In genomic region chr17:12767294-12767852, GRCm38 (mm10) we compare ENCODE assay signal across 8 mouse cellular contexts. TPM values are rescaled to one million over a fixed set of nuclear protein-coding genes. Genes with fewer than 3 reads are reported as not detected.
A peak's percentile ranks its signal among the peaks of the same experiment; 100 is the strongest.
DNase-seq lines count a peak whose midpoint lies in the region; ATAC-seq and TF ChIP-seq lines count a peak whose summit lies in the region.

No protein-coding gene starts in this region.

- no peak for DNase-seq in heart, adult 8-10 months (ENCODE audit: low spot score)
- DNase-seq in limb, embryonic 11.5 days (ENCODE audit: low spot score): no peak
- no peak for DNase-seq in stomach, postnatal 0 days (ENCODE audit: low spot score)
- no peak for DNase-seq in cerebellum, adult 11-12 months

- H3K36me3 ChIP-seq in heart, embryonic 11.5 days (ENCODE audit: control insufficient read depth, insufficient read depth, low read length): peaks cover 38% of the 10 kb centered on the region
- H3K36me3 ChIP-seq in midbrain, embryonic 13.5 days: no peaks in the 10 kb centered on the region
- H3K36me3 ChIP-seq in midbrain, embryonic 15.5 days (replicated peaks): 0 out of 2 replicates have a peak, but pooled peaks cover 3% of the 10 kb centered on the region
- peaks cover 4% of the 10 kb centered on the region for H3K36me3 ChIP-seq in limb, embryonic 11.5 days (ENCODE audit: control insufficient read depth, insufficient read depth, low read length)
- H3K36me3 ChIP-seq in stomach, postnatal 0 days (ENCODE audit: control insufficient read depth, insufficient read depth, low read length): peaks cover 2% of the 10 kb centered on the region; the same call in 1 of the 2 replicates

- H3K4me3 ChIP-seq in heart, embryonic 11.5 days (ENCODE audit: low read depth, low read length): peak overlapping the region; percentile 75
- no peak overlapping the region; the same call in 1 of the 2 replicates for H3K4me3 ChIP-seq in midbrain, embryonic 13.5 days (replicated peaks)
- no peak overlapping the region for H3K4me3 ChIP-seq in midbrain, embryonic 15.5 days
- H3K4me3 ChIP-seq in limb, embryonic 11.5 days (ENCODE audit: low read depth, low read length): peak overlapping the region; percentile 69
- H3K4me3 ChIP-seq in stomach, postnatal 0 days (ENCODE audit: low read depth, low read length): peak overlapping the region; percentile 63

- 54% methylated on average over 6 of the region's 6 CpGs for WGBS in heart, embryonic 11.5 days (ENCODE audit: insufficient replicate concordance)
- 91% methylated on average over 6 of the region's 6 CpGs for WGBS in midbrain, embryonic 13.5 days
- 92% methylated on average over 6 of the region's 6 CpGs for WGBS in midbrain, embryonic 15.5 days
- 68% methylated on average over 6 of the region's 6 CpGs for WGBS in limb, embryonic 11.5 days
- WGBS in stomach, postnatal 0 days: 58% methylated on average over 6 of the region's 6 CpGs

- no peak for ATAC-seq in heart, embryonic 11.5 days (replicated peaks; ENCODE audit: insufficient number of reproducible peaks, low FRiP score, low TSS enrichment)
- ATAC-seq in midbrain, embryonic 13.5 days: no peak
- ATAC-seq in midbrain, embryonic 15.5 days (replicated peaks): no peak
- no peak for ATAC-seq in limb, embryonic 11.5 days (ENCODE audit: insufficient number of reproducible peaks, low FRiP score, low TSS enrichment, low read depth)
- ATAC-seq in stomach, postnatal 0 days (ENCODE audit: low FRiP score, low TSS enrichment): no peak
- ATAC-seq in cerebellum, adult (ENCODE audit: insufficient number of reproducible peaks, low FRiP score, low TSS enrichment): no peak

- H3K4me2 ChIP-seq in heart, embryonic 11.5 days: peak overlapping the region; percentile 69
- H3K4me2 ChIP-seq in midbrain, embryonic 13.5 days (replicated peaks): 0 out of 2 replicates have a peak overlapping the region, but pooled peaks have one; percentile 2
- H3K4me2 ChIP-seq in midbrain, embryonic 15.5 days: no peak overlapping the region
- H3K4me2 ChIP-seq in limb, embryonic 11.5 days (ENCODE audit: low read depth, severe bottlenecking): peak overlapping the region; percentile 57
- peak overlapping the region; percentile 59 for H3K4me2 ChIP-seq in stomach, postnatal 0 days (replicated peaks; ENCODE audit: low read depth)

- TF ChIP-seq CTCF in stomach, postnatal 0 days (IDR thresholded peaks at IDR 0.05; ENCODE audit: low read depth): no peak

- H3K4me1 ChIP-seq in heart, embryonic 11.5 days (ENCODE audit: control insufficient read depth, insufficient read depth, low read length): peaks cover 26% of the 10 kb centered on the region
- peaks cover 31% of the 10 kb centered on the region for H3K4me1 ChIP-seq in midbrain, embryonic 13.5 days (replicated peaks)
- H3K4me1 ChIP-seq in midbrain, embryonic 15.5 days: peaks cover 33% of the 10 kb centered on the region
- peaks cover 17% of the 10 kb centered on the region; the same call in 1 of the 2 replicates for H3K4me1 ChIP-seq in limb, embryonic 11.5 days (ENCODE audit: control insufficient read depth, insufficient read depth, low read length)
- H3K4me1 ChIP-seq in stomach, postnatal 0 days (replicated peaks; ENCODE audit: control insufficient read depth, insufficient read depth): no peaks in the 10 kb centered on the region; the same call in 1 of the 2 replicates

- TF ChIP-seq EP300 in stomach, postnatal 0 days (optimal IDR thresholded peaks at IDR 0.05): no peak

- H3K27ac ChIP-seq in heart, embryonic 11.5 days (ENCODE audit: low read depth, low read length): peak overlapping the region; percentile 98
- H3K27ac ChIP-seq in midbrain, embryonic 13.5 days: no peak overlapping the region
- no peak overlapping the region for H3K27ac ChIP-seq in midbrain, embryonic 15.5 days
- H3K27ac ChIP-seq in limb, embryonic 11.5 days (replicated peaks; ENCODE audit: low read depth, low read length): peak overlapping the region; percentile 54; the same call in 1 of the 2 replicates
- peak overlapping the region; percentile 35; the same call in 1 of the 2 replicates for H3K27ac ChIP-seq in stomach, postnatal 0 days (replicated peaks)

- H3K9ac ChIP-seq in heart, embryonic 11.5 days (ENCODE audit: low read depth, low read length): peak overlapping the region; percentile 96
- no peak overlapping the region for H3K9ac ChIP-seq in midbrain, embryonic 13.5 days (replicated peaks)
- H3K9ac ChIP-seq in midbrain, embryonic 15.5 days: no peak overlapping the region
- H3K9ac ChIP-seq in limb, embryonic 11.5 days (ENCODE audit: low read length): no peak overlapping the region
- H3K9ac ChIP-seq in stomach, postnatal 0 days (ENCODE audit: low read length): 0 out of 2 replicates have a peak overlapping the region, but pooled peaks have one; percentile 18

- H3K9me3 ChIP-seq in heart, embryonic 11.5 days (replicated peaks; ENCODE audit: control insufficient read depth, low read length): no peaks in the 10 kb centered on the region
- no peaks in the 10 kb centered on the region for H3K9me3 ChIP-seq in midbrain, embryonic 13.5 days
- H3K9me3 ChIP-seq in midbrain, embryonic 15.5 days: no peaks in the 10 kb centered on the region
- no peaks in the 10 kb centered on the region for H3K9me3 ChIP-seq in limb, embryonic 11.5 days (ENCODE audit: control insufficient read depth, low read length)
- 0 out of 2 replicates have a peak, but pooled peaks cover 2% of the 10 kb centered on the region for H3K9me3 ChIP-seq in stomach, postnatal 0 days (ENCODE audit: control insufficient read depth, low read length)

- no peaks in the 10 kb centered on the region for H3K27me3 ChIP-seq in heart, embryonic 11.5 days (ENCODE audit: control insufficient read depth, insufficient read depth, low read length)
- H3K27me3 ChIP-seq in midbrain, embryonic 13.5 days: peaks cover 10% of the 10 kb centered on the region; the same call in 1 of the 2 replicates
- no peaks in the 10 kb centered on the region for H3K27me3 ChIP-seq in midbrain, embryonic 15.5 days (replicated peaks)
- H3K27me3 ChIP-seq in limb, embryonic 11.5 days (ENCODE audit: control insufficient read depth, insufficient read depth, low read length): no peaks in the 10 kb centered on the region
- H3K27me3 ChIP-seq in stomach, postnatal 0 days (ENCODE audit: control insufficient read depth, insufficient read depth, low read length): no peaks in the 10 kb centered on the region

RNA-seq across cellular contexts. Expression of gene Igf2r, which starts 2.1 kb away (rescaled TPM):
- polyA plus RNA-seq in heart, embryonic 11.5 days (2014; fragmentation: Nextera tagmentation; extraction: Ambion mirVana): 199 and 238 TPM in 2 replicates
- total RNA-seq in heart, adult 8-10 months (2022): 100 to 1,000 TPM; 103 to 124 (median 118) TPM
- 11.0 and 11.2 TPM in 2 replicates for polyA plus RNA-seq in midbrain, embryonic 13.5 days (2015; fragmentation: Nextera tagmentation; extraction: Ambion mirVana)
- polyA plus RNA-seq in midbrain, embryonic 15.5 days (2015; fragmentation: Nextera tagmentation; extraction: Ambion mirVana): 10.8 and 11.2 TPM in 2 replicates
- 28.0 and 31.5 TPM in 2 replicates for polyA plus RNA-seq in limb, embryonic 11.5 days (2014; fragmentation: Nextera tagmentation; extraction: Ambion mirVana)
- 9.4 and 9.6 TPM in 2 replicates for polyA plus RNA-seq in stomach, postnatal 0 days (2015; fragmentation: Nextera tagmentation; extraction: Ambion mirVana)

Comparison
In these comparisons a context has a peak if more than half of its experiments do, and no peak if none do; other contexts are left out.
1. H3K27ac ChIP-seq: peak in heart, embryonic 11.5 days (single experiment), limb, embryonic 11.5 days (single experiment) and stomach, postnatal 0 days (single experiment); none in midbrain, embryonic 13.5 days (single experiment) and midbrain, embryonic 15.5 days (single experiment).
2. H3K4me3 ChIP-seq: peak in heart, embryonic 11.5 days (single experiment), limb, embryonic 11.5 days (single experiment) and stomach, postnatal 0 days (single experiment); none in midbrain, embryonic 13.5 days (single experiment) and midbrain, embryonic 15.5 days (single experiment).
3. H3K9ac ChIP-seq: peak in heart, embryonic 11.5 days (single experiment) and stomach, postnatal 0 days (single experiment); none in midbrain, embryonic 13.5 days (single experiment), midbrain, embryonic 15.5 days (single experiment) and limb, embryonic 11.5 days (single experiment).